Mouse (Mus musculus) cerebellum, adult 2 months (tissue): Measurements from ENCODE around the gene Tbc1d5. TPM values are rescaled to one million over a fixed set of nuclear protein-coding genes. Genes with fewer than 3 reads are reported as not detected.

Source experiments
- DNase-seq, 2 experiments: peaks; one replicate each; pipeline ENCODE4 v3.0.0; 2021
- H3K27ac ChIP-seq: fragments of 200-500 bp; 2 replicates; pipeline ENCODE4 v1.5.1; 2012; ENCODE audit warnings: low read length, control low read depth, inconsistent platforms; ENCODE audit not compliant: insufficient read depth
- H3K27me3 ChIP-seq: fragments of 200-500 bp; 2 replicates; pipeline ENCODE4 v1.6.1; 2012; ENCODE audit warnings: inconsistent platforms, mild to moderate bottlenecking, low read length, moderate library complexity; ENCODE audit not compliant: control insufficient read depth, insufficient read depth
- H3K4me1 ChIP-seq: fragments of 200-500 bp; 2 replicates; pipeline ENCODE4 v1.6.1; 2011; ENCODE audit warnings: low read length; ENCODE audit not compliant: control insufficient read depth, insufficient read depth
- H3K4me3 ChIP-seq: fragments of 200-500 bp; replicated peaks from 2 replicates; pipeline ENCODE3; 2011; ENCODE audit warnings: mild to moderate bottlenecking, low read depth, low read length, control low read depth; ENCODE audit not compliant: insufficient read depth
- CTCF ChIP-seq: fragments of 200-500 bp; IDR thresholded peaks from 2 replicates; pipeline ENCODE4 v1.5.1; 2011; ENCODE audit warnings: low read depth, mild to moderate bottlenecking, control low read depth, low read length, moderate library complexity, borderline replicate concordance; ENCODE audit not compliant: insufficient read depth
- POLR2A ChIP-seq: fragments of 200-500 bp; IDR thresholded peaks from 2 replicates; pipeline ENCODE4 v1.6.1; 2011; ENCODE audit warnings: low read length, control low read depth, borderline replicate concordance; ENCODE audit not compliant: insufficient read depth
- WGBS: fragments of 180-500 bp; shearing (Covaris S2); methylation state at CpG from one replicate; pipeline ENCODE4 v1.1.7; 2018; 5-methylcytosine and 5-hydroxymethylcytosine counted together
- polyA plus RNA-seq: library from polyadenylated mRNA; depleted of rRNA; stranded (reverse); fragments of >200 nt; gene quantifications from 2 replicates; pipeline ENCODE4 v1.2.3, GENCODE M21; 2012

Gene Tbc1d5
- polyA plus RNA-seq, 1 experiment, result 19.6 TPM

DNA sequence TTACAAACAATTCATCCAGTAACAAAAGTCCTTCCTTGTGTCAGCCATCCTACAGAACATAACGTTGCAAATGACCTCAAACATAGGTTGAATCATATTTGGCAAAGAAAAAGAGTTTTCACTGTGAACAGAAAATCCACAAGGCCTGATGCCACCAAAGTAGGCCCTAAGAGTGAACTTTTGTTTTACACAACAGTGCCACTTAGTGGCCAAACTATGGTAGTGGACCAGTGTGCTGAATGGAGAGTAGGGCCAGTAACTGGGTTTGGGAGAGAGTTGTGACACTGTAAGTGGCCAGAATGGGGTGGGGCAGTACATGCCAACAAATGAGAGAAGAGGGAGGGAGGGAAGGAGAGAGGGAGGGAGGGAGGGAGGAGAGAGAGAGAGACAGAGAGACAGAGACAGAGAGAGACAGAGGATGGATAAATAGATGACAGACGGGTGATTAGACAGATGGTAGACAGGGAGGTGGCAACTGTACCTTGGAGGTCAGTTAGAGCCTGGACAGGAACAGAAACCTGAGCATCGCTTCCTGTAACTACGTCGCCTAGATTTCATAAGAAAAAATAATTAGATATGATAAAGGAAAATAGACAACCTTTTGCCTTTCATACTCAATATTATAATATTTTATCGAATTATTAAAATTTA, 383.6 kb downstream of the Tbc1d5 start:
- Histone ChIP-seq H3K27ac (no peak overlapping the region), H3K4me1 (no peaks in the 10 kb centered on the region), H3K27me3 (no peaks in the 10 kb centered on the region), H3K4me3 (no peak overlapping the region)
- TF ChIP-seq CTCF (peak; percentile 77), POLR2A (no peak)
- 25% methylated on average over 6 of the region's 6 CpGs for WGBS
- peak; percentile 75 to 82 for DNase-seq

DNA sequence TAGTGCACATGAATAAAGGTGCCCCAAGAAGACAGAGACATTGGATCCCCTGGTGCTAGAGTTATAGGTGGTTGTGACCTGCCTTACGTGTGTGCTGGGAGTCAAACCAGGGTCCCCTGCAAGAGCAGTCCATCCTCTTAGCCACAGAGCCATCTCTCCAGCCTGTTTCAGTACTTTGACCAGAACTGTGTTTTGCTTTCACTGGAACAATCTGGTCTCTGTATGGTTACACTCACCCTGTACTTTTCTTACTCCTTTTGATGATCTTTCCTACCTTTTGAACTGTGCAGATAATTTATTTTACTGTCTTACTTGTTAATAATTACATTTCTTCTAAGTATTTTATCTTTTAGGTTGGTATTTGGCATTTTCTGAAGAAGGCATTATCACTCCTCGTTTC, 387.5 kb downstream of the Tbc1d5 start:
- no peak for TF ChIP-seq POLR2A

DNA sequence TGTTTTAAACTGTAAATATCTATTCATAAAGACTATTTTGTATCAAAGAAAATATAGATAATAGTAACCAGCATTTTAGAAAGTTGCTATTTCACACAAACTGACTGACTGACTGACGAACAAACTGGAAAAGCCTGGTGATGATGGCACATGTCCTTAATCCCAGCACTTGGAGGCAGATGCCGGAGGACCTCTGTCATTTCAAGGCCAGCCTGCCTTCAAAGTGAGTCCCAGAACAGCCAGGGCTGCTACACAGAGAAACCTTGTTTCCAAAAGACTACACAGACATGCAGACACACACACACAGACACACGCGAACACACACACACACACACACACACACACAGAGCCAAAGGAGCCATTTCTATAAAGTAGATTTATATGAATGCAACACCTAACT, 390.3 kb downstream of the Tbc1d5 start:
- no peaks in the 10 kb centered on the region for H3K27me3 ChIP-seq
- H3K4me1 ChIP-seq, result no peaks in the 10 kb centered on the region
- no peak overlapping the region for H3K4me3 ChIP-seq
- TF ChIP-seq CTCF, result no peak
- TF ChIP-seq POLR2A, result no peak
- 91% methylated on average over 4 of the region's 4 CpGs for WGBS
- H3K27ac ChIP-seq, result no peak overlapping the region
- DNase-seq, result no peak

More for the DNA sequence above, 387.5 kb downstream of the Tbc1d5 start:
- DNase-seq, result no peak
- no peak overlapping the region for H3K27ac ChIP-seq
- no peaks in the 10 kb centered on the region for H3K27me3 ChIP-seq
- no peak overlapping the region for H3K4me3 ChIP-seq
- H3K4me1 ChIP-seq, result no peaks in the 10 kb centered on the region
- 95% methylated on average over 2 of the region's 2 CpGs for WGBS

DNA sequence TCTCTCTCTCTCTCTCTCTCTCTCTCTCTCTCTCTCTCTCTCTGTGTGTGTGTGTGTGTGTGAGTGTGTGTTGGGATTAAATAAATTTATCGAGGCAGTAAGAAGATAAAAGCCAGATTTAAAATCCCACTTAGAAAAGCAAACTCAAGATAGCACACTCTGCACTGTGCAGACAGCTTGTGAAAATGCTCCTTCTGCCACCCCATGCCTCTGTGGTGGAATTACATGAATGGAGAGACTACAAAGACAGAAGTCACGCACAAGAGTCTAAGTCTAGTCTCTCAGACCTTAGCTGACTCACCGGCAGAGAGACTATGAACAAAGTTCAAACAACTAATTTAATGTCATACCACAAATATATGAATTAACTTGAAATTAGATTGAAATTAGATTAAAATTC, 403.9 kb downstream of the Tbc1d5 start:
- Histone ChIP-seq H3K4me3 (no peak overlapping the region), H3K27me3 (no peaks in the 10 kb centered on the region), H3K4me1 (no peaks in the 10 kb centered on the region), H3K27ac (no peak overlapping the region)
- WGBS, result 63% methylated on average over 3 of the region's 3 CpGs
- peak in 1 of 2 experiments; percentile 19 for DNase-seq
- TF ChIP-seq POLR2A (no peak), CTCF (peak; percentile 45; the same call in 1 of the 2 replicates)

DNA sequence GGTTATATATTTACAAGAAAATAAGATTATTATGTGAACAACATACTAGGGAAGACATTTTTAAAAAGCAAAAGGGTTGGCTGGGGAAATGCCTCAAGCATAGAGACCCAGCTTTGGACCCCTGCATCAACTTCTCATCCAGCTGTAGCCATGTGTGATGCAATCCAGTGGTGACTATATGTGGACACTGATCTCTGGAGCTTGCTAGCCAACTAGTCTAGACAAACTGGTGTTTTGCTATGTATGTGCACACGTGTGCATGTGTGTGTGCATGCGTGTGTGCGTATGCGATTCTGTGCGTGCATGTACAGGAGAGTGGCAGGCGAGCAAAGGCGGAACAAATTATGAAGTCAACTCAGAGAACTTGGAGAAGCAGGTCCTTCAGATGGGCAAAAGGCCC, 414.8 kb downstream of the Tbc1d5 start:
- Histone ChIP-seq H3K27me3 (no peaks in the 10 kb centered on the region), H3K27ac (no peak overlapping the region), H3K4me3 (no peak overlapping the region), H3K4me1 (peaks cover 8% of the 10 kb centered on the region)
- no peak for TF ChIP-seq POLR2A
- DNase-seq, result no peak
- 97% methylated on average over 7 of the region's 7 CpGs for WGBS

DNA sequence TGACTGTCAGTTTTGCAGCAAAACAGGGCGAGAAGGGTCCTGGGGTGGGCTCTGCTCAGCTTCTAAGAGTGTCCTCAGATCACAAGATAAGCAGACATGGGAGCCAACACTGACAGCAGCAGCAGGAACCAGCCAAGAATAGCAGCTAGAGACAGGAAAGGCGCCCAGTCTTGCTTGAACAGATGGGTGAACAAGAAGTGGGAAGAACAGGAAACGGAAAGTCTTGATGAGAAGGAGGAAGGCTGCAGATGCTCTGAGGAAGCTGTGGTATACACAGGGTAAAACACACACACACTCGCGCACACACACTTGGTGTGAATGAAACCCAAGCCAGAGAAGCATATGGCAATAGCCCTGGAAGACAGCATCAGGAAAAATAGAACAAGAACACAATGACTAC, 415.7 kb downstream of the Tbc1d5 start:
- H3K27ac ChIP-seq, result no peak overlapping the region; the same call in 1 of the 2 replicates
- no peaks in the 10 kb centered on the region for H3K27me3 ChIP-seq
- peak; percentile 32 to 55 for DNase-seq
- peaks cover 8% of the 10 kb centered on the region for H3K4me1 ChIP-seq
- H3K4me3 ChIP-seq, result no peak overlapping the region
- 18% methylated on average over 5 of the region's 5 CpGs for WGBS
- TF ChIP-seq CTCF (no peak), POLR2A (no peak)

DNA sequence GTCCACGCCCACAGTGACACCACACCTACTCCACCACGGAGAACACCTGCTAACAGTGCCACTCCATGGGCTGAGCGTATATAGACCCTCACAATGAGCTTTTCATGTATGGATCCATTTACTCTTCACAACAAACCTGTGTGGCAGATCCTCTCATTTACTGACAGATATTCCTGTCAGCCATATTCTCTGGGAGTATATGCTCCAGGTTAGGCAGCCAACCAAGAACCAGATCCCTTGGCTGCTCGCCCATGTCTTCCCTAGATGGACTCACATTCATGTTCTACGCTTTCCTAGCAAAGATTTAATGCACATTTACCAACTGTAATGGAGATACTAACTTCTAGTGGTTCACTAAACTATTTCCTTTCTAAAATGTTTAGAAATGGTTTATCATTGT, 416.9 kb downstream of the Tbc1d5 start:
- Histone ChIP-seq H3K27me3 (no peaks in the 10 kb centered on the region), H3K4me1 (peaks cover 8% of the 10 kb centered on the region), H3K27ac (no peak overlapping the region), H3K4me3 (no peak overlapping the region)
- TF ChIP-seq CTCF, result no peak
- no peak for TF ChIP-seq POLR2A
- DNase-seq, result peak; percentile 36 to 58
- WGBS, result 84% methylated on average over 5 of the region's 5 CpGs

DNA sequence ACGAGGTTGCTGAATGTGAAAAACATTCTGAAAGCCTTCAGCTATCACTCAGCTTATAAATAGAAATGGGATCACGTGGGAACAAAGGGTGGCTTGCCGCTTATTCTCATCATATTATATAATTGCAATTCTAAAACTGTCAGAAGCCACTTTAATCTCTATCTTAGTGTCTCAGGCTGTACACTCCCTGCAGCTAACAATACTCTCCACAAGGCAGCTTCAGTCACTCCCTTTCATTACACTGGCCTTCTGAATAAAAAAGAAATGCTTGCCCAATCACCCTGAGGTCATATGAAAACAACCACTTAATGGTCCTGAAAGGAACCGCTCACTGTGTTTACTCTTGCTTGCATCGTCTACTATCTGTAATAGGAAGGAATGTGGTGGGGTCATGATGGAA, 418.1 kb downstream of the Tbc1d5 start:
- no peak overlapping the region for H3K4me3 ChIP-seq
- no peak for TF ChIP-seq POLR2A
- TF ChIP-seq CTCF, result no peak
- no peaks in the 10 kb centered on the region for H3K27me3 ChIP-seq
- no peak overlapping the region for H3K27ac ChIP-seq
- DNase-seq, result no peak
- WGBS, result 49% methylated on average over 5 of the region's 5 CpGs
- peaks cover 8% of the 10 kb centered on the region for H3K4me1 ChIP-seq

DNA sequence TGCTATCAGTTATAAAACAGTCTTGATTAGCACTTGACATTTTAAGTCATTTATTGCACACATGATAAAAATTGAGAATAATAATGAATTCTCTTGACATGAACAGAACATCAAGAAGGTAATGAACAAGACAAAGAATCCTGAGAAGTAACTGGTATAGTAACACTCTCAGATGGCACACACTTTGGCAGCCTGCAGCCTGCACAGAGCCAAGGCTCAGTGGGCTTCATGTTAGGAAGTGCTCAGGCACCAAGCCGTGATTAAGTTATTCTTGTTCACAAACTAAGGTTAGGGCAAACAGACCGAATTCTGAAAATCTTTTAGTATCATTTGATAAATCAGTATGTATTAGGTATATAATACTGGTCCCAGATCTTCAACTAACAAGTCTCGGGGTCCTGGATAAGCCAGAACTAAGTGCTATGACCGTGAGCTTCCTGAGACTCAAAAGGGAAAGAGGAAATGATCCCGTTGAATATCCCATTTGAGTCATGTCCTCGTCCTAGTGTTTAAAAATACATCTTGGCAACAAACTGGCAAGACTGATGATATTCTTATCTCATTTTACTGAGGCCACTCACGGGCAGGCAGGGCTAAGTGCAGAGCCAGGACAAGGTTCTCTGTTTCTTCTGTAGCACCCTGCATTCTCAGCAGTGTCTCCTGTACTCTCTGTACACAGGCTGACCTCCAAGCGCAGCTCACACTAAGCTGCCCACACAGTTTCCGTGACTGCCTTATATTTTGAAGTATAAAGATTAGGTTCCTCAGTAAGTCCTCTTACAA, 425.6 kb downstream of the Tbc1d5 start:
- 27% methylated on average over 9 of the region's 9 CpGs for WGBS
- peak; percentile 44 to 69 for DNase-seq
- H3K4me3 ChIP-seq, result no peak overlapping the region
- no peak for TF ChIP-seq POLR2A
- no peaks in the 10 kb centered on the region for H3K27me3 ChIP-seq
- H3K4me1 ChIP-seq, result peaks cover 7% of the 10 kb centered on the region; the same call in 1 of the 2 replicates
- H3K27ac ChIP-seq, result no peak overlapping the region
